Mouse (Mus musculus): ENCODE measurements around the gene Vps41.

- no peak for TF ChIP-seq CTCF (IDR thresholded peaks at IDR 0.05; ENCODE audit: extremely low read depth, insufficient read length, insufficient replicate concordance, low read depth, low read length)
- TF ChIP-seq POLR2A (IDR thresholded peaks at IDR 0.05; ENCODE audit: low read depth, low read length), result no peak
These were observed 125.5 kb downstream of the Vps41 start for GRCm38 (mm10) chr13:18842556-18842955.

Measured in small intestine, adult 2 months (tissue).